ENCODE assay signal across 8 mouse cellular contexts in genomic region chr1:186705203-186705914, GRCm38 (mm10). TPM values are rescaled to one million over a fixed set of nuclear protein-coding genes. Genes with fewer than 3 reads are reported as not detected.
DNase-seq lines count a peak whose midpoint lies in the region; ATAC-seq and TF ChIP-seq lines count a peak whose summit lies in the region.

No protein-coding gene starts in this region.

- H3K36me3 ChIP-seq in hindbrain, embryonic 13.5 days = no peaks in the 10 kb centered on the region

- under 1% methylated on average over 49 of the region's 65 CpGs for WGBS in hindbrain, embryonic 13.5 days

- DNase-seq in Patski (ENCODE audit: low read depth, low spot score) = no peak
- peak; percentile 53 to 65 for DNase-seq in cerebellum, postnatal 25 days
- peak; percentile 68 for DNase-seq in gastrocnemius, adult 18-20 months (ENCODE audit: low spot score)
- DNase-seq in left cerebral cortex, adult 2 months (ENCODE audit: extremely low spot score in 1 of 2, low spot score in 2 of 2) = peak; percentile 56 to 64
- peak; percentile 80 to 88 for DNase-seq in lung, postnatal 4 days
- DNase-seq in right cerebral cortex, postnatal 10 days (ENCODE audit: low spot score in 2 of 2) = peak; percentile 74 to 76

- POLR2A ChIA-PET in Patski (lab: Charles Lee) = interaction anchor here (0.6 to 0.7 kb wide), 2 partner anchors 212 to 310 kb away, joined by 3 to 7 read pairs; no protein-coding TSS in a partner anchor

- peak overlapping the region; percentile 66 for H3K4me3 ChIP-seq in hindbrain, embryonic 13.5 days
- H3K4me3 ChIP-seq in left cerebral cortex, adult 2 months = peak overlapping the region; percentile 83

- peaks cover 36% of the 10 kb centered on the region for H3K4me1 ChIP-seq in hindbrain, embryonic 13.5 days (replicated peaks)

- H3K27me3 ChIP-seq in Patski = no peaks in the 10 kb centered on the region
- peaks cover 18% of the 10 kb centered on the region for H3K27me3 ChIP-seq in hindbrain, embryonic 13.5 days

- ATAC-seq in Patski = peak; percentile 68
- peak; percentile 83 for ATAC-seq in hindbrain, embryonic 13.5 days (ENCODE audit: low FRiP score)
- no peak for ATAC-seq in monocyte, adult 5-6 weeks (replicated peaks; ENCODE audit: insufficient number of reproducible peaks, low FRiP score, low TSS enrichment, poor library complexity, severe bottlenecking)

- in situ Hi-C loops in Patski (cut with MboI; ENCODE audit: low pct_unique_long_range_greater_than_20kb) = loop anchor here (5.0 to 25.0 kb wide), 7 partner anchors 71 to 693 kb away; no protein-coding TSS in a partner anchor

- peak overlapping the region; percentile 84 for H3K9ac ChIP-seq in hindbrain, embryonic 13.5 days

- no peak for TF ChIP-seq CTCF in Patski (IDR thresholded peaks at IDR 0.05)
- peak; percentile 20 for TF ChIP-seq CTCF in left cerebral cortex, adult 2 months (IDR thresholded peaks at IDR 0.05)

- H3K27ac ChIP-seq in hindbrain, embryonic 13.5 days = peak overlapping the region; percentile 72
- peak overlapping the region; percentile 63 for H3K27ac ChIP-seq in left cerebral cortex, adult 2 months

- peak overlapping the region; percentile 79 for H3K4me2 ChIP-seq in hindbrain, embryonic 13.5 days

- CTCF ChIA-PET in Patski (lab: Charles Lee) = interaction anchor here (1.1 to 1.6 kb wide), 3 partner anchors 45 to 344 kb away, joined by 3 to 5 read pairs (median 3); no protein-coding TSS in a partner anchor

- H3K9me3 ChIP-seq in hindbrain, embryonic 13.5 days = no peaks in the 10 kb centered on the region

- intact Hi-C loops in left cerebral cortex, adult 2 months (cut with DNase I) = loop anchor here (5.0 kb wide), 3 partner anchors 98 to 463 kb away; no protein-coding TSS in a partner anchor

RNA-seq across cellular contexts. Expression of gene Tgfb2, which starts 0.4 kb away (rescaled TPM):
- polyA plus RNA-seq in Patski (2021) = 35.3 TPM
- 10 to 100 TPM; 15.5 to 17.9 TPM for total RNA-seq in gastrocnemius, adult 18-20 months (2021)
- 20.6 and 23.1 TPM in 2 replicates for polyA plus RNA-seq in hindbrain, embryonic 13.5 days (2015; fragmentation: Nextera tagmentation; extraction: Ambion mirVana)
- total RNA-seq in left cerebral cortex, adult 2 months (2021) = 1 to 10 TPM; 6.0 to 7.4 TPM
- total RNA-seq in monocyte, adult 5-6 weeks (2017) = 0.21 to 0.68 TPM (median 0.29 TPM) in 3 replicates

RNA-seq across cellular contexts. Expression of gene Rrp15, which starts 43.8 kb away (rescaled TPM):
- 48.7 TPM for polyA plus RNA-seq in Patski (2021)
- 10 to 100 TPM; 10.2 to 12.6 TPM for total RNA-seq in gastrocnemius, adult 18-20 months (2021)
- polyA plus RNA-seq in hindbrain, embryonic 13.5 days (2015; fragmentation: Nextera tagmentation; extraction: Ambion mirVana) = 31.8 and 34.9 TPM in 2 replicates
- 10 to 100 TPM; 13.1 to 15.8 TPM for total RNA-seq in left cerebral cortex, adult 2 months (2021)
- total RNA-seq in monocyte, adult 5-6 weeks (2017) = 30.3 to 33.2 TPM (median 31.4 TPM) in 3 replicates
